Mouse (Mus musculus): ENCODE measurements around the gene Gucy2f. TPM values are rescaled to one million over a fixed set of nuclear protein-coding genes. Genes with fewer than 3 reads are reported as not detected.

Gucy2f gene
- total RNA-seq, 2 experiments from 2014 or later: 1.1 to 1.3 TPM

Other genes with a start within 250 kb of the Gucy2f start
- gene Nxt2, start 29.8 kb upstream of the Gucy2f start, total RNA-seq (2021): 10 to 100 TPM; 21.6 to 22.7 TPM
- gene Kcne1l, start 109.4 kb upstream of the Gucy2f start, total RNA-seq (2021): 10 to 100 TPM; 27.6 to 30.8 TPM
- gene Acsl4, start 193.6 kb upstream of the Gucy2f start, total RNA-seq (2021): 10 to 100 TPM; 69.3 to 75.3 TPM

All from layer of hippocampus, postnatal 10 days (tissue).